In the genomic region with DNA sequence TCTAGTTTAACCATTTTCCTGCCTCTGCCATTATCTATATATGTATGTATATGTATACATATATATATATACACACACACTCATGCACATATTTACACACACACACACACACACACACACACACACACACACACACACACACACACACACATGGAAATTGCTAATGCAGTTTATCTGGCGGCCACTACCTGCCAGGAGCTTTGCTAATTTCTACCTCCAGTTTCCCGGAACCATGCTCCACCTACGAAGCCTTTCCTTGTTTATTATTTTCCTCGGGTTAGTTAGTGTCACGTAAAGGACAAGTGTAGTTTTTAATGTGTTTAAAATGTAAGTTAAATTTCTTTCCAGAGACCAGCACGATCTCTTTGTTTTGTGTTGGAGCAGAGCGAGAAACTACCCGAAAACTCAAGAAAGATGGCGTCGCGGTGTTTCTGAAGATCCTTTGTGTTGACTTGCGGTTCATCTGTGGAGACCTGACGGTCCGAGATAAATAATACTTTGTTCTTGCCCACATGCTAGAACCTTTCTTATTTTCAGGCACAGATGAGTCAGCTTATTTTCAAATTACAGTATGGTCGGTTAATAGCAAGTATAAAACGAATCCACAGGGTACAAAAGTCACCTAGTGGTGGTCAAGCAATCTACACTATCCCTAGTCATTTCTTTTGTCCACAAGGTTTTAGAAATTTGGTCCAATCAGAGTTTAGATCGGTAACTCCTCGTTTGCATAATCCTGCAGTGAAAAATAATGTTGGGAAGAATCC, we compare ENCODE assay signal across 8 mouse cellular contexts. TPM values are rescaled to one million over a fixed set of nuclear protein-coding genes. Genes with fewer than 3 reads are reported as not detected.
DNase-seq lines count a peak whose midpoint lies in the region; ATAC-seq and TF ChIP-seq lines count a peak whose summit lies in the region.

No protein-coding gene starts in this region.

- DNase-seq in layer of hippocampus, adult 2 months (ENCODE audit: low spot score in 2 of 2), result no peak
- no peak for DNase-seq in layer of hippocampus, adult 9-10 months (ENCODE audit: low spot score)
- DNase-seq in c-Kit-positive CD71-positive TER-119-positive erythroid progenitor cells, embryonic 14.5 days (ENCODE audit: low spot score), result peak; percentile 69
- DNase-seq in heart, embryonic 10.5 days (ENCODE audit: low spot score), result no peak
- DNase-seq in kidney, postnatal 4 days, result peak; percentile 44 to 70
- no peak for DNase-seq in layer of hippocampus, adult 9-11 months

- peak overlapping the region; percentile 85 for H3K4me2 ChIP-seq in midbrain, embryonic 16.5 days (ENCODE audit: low read length)

- WGBS in heart, embryonic 10.5 days, result 3% methylated on average over 18 of the region's 18 CpGs
- WGBS in midbrain, embryonic 16.5 days, result 3% methylated on average over 18 of the region's 18 CpGs

- no peaks in the 10 kb centered on the region for H3K9me3 ChIP-seq in E14TG2a.4 (ENCODE audit: low read length)
- H3K9me3 ChIP-seq in heart, embryonic 10.5 days, result no peaks in the 10 kb centered on the region
- H3K9me3 ChIP-seq in midbrain, embryonic 16.5 days (replicated peaks; ENCODE audit: control insufficient read depth, low read length, poor library complexity, severe bottlenecking), result no peaks in the 10 kb centered on the region

- peak overlapping the region; percentile 73 for H3K4me3 ChIP-seq in layer of hippocampus, adult 2 months
- H3K4me3 ChIP-seq in E14TG2a.4 (replicated peaks; ENCODE audit: low read length), result peak overlapping the region; percentile 74
- H3K4me3 ChIP-seq in heart, embryonic 10.5 days, result peak overlapping the region; percentile 55
- H3K4me3 ChIP-seq in midbrain, embryonic 16.5 days (ENCODE audit: low read depth, low read length), result peak overlapping the region; percentile 47

- peak; percentile 57 for ATAC-seq in midbrain, embryonic 16.5 days

- H3K9ac ChIP-seq in midbrain, embryonic 16.5 days (ENCODE audit: low read depth, low read length), result peak overlapping the region; percentile 60

- peaks cover 16% of the 10 kb centered on the region for H3K4me1 ChIP-seq in E14TG2a.4 (replicated peaks; ENCODE audit: low read depth, low read length)
- no peaks in the 10 kb centered on the region for H3K4me1 ChIP-seq in heart, embryonic 10.5 days
- no peaks in the 10 kb centered on the region for H3K4me1 ChIP-seq in midbrain, embryonic 16.5 days (ENCODE audit: control insufficient read depth, insufficient read depth, low read length)

- H3K36me3 ChIP-seq in E14TG2a.4 (ENCODE audit: insufficient read depth, low read length), result no peaks in the 10 kb centered on the region
- H3K36me3 ChIP-seq in heart, embryonic 10.5 days, result no peaks in the 10 kb centered on the region
- no peaks in the 10 kb centered on the region for H3K36me3 ChIP-seq in midbrain, embryonic 16.5 days (ENCODE audit: control insufficient read depth, insufficient read depth, low read length)

- H3K27ac ChIP-seq in layer of hippocampus, adult 2 months, result peak overlapping the region; percentile 97
- H3K27ac ChIP-seq in heart, embryonic 10.5 days, result peak overlapping the region; percentile 95
- peak overlapping the region; percentile 98 for H3K27ac ChIP-seq in midbrain, embryonic 16.5 days (ENCODE audit: low read length)

- no peaks in the 10 kb centered on the region for H3K27me3 ChIP-seq in E14TG2a.4 (ENCODE audit: insufficient read depth, low read length)
- no peaks in the 10 kb centered on the region for H3K27me3 ChIP-seq in heart, embryonic 10.5 days (ENCODE audit: insufficient read depth, poor library complexity, severe bottlenecking)
- no peaks in the 10 kb centered on the region for H3K27me3 ChIP-seq in midbrain, embryonic 16.5 days (ENCODE audit: control insufficient read depth, insufficient read depth, low read depth, low read length)

- TF ChIP-seq CTCF in layer of hippocampus, adult 2 months (conservative IDR thresholded peaks at IDR 0.05), result peak; percentile 81
- peak; percentile 59 for TF ChIP-seq CTCF in E14TG2a.4 (conservative IDR thresholded peaks at IDR 0.05; ENCODE audit: low read length)

RNA-seq across cellular contexts. Expression of a gene that starts 0.7 kb away (rescaled TPM):
- total RNA-seq in layer of hippocampus, adult 2 months (2021), result 10 to 100 TPM; 45.3 to 54.6 TPM
- 3.0 and 3.5 TPM in 2 replicates for polyA plus RNA-seq in heart, embryonic 10.5 days (2016; fragmentation: Nextera tagmentation; extraction: Ambion mirVana)
- polyA plus RNA-seq in midbrain, embryonic 16.5 days (2015; fragmentation: Nextera tagmentation; extraction: Ambion mirVana), result 1.0 and 1.4 TPM in 2 replicates

RNA-seq across cellular contexts. Expression of a gene that starts 8.1 kb away (rescaled TPM):
- 1 to 10 TPM; 6.6 to 7.7 TPM for total RNA-seq in layer of hippocampus, adult 2 months (2021)
- polyA plus RNA-seq in heart, embryonic 10.5 days (2016; fragmentation: Nextera tagmentation; extraction: Ambion mirVana), result 39.9 and 49.4 TPM in 2 replicates
- polyA plus RNA-seq in midbrain, embryonic 16.5 days (2015; fragmentation: Nextera tagmentation; extraction: Ambion mirVana), result 7.7 and 11.6 TPM in 2 replicates

RNA-seq across cellular contexts. Expression of a gene that starts 8.3 kb away (rescaled TPM):
- 10 to 100 TPM; 74.0 to 78.9 TPM for total RNA-seq in layer of hippocampus, adult 2 months (2021)
- polyA plus RNA-seq in heart, embryonic 10.5 days (2016; fragmentation: Nextera tagmentation; extraction: Ambion mirVana), result 2.8 and 4.8 TPM in 2 replicates
- 0.36 and 0.86 TPM in 2 replicates for polyA plus RNA-seq in midbrain, embryonic 16.5 days (2015; fragmentation: Nextera tagmentation; extraction: Ambion mirVana)

RNA-seq across cellular contexts. Expression of a gene that starts 9.8 kb away (rescaled TPM):
- 1 to 10 TPM; 4.6 to 5.5 TPM for total RNA-seq in layer of hippocampus, adult 2 months (2021)
- 0.17 and 0.36 TPM in 2 replicates for polyA plus RNA-seq in heart, embryonic 10.5 days (2016; fragmentation: Nextera tagmentation; extraction: Ambion mirVana)
- 0.07 TPM in 1 of 2 replicates, not detected in the other for polyA plus RNA-seq in midbrain, embryonic 16.5 days (2015; fragmentation: Nextera tagmentation; extraction: Ambion mirVana)

RNA-seq across cellular contexts. Expression of a gene that starts 11.1 kb away (rescaled TPM):
- 10 to 100 TPM; 22.8 to 29.6 TPM for total RNA-seq in layer of hippocampus, adult 2 months (2021)
- polyA plus RNA-seq in heart, embryonic 10.5 days (2016; fragmentation: Nextera tagmentation; extraction: Ambion mirVana), result 1.1 and 1.8 TPM in 2 replicates
- not detected in 2 replicates for polyA plus RNA-seq in midbrain, embryonic 16.5 days (2015; fragmentation: Nextera tagmentation; extraction: Ambion mirVana)

Comparison
In these comparisons a context has a peak if more than half of its experiments do, and no peak if none do; other contexts are left out.
1. DNase-seq: peak in c-Kit-positive CD71-positive TER-119-positive erythroid progenitor cells, embryonic 14.5 days (single experiment) and kidney, postnatal 4 days (2 of 2); none in layer of hippocampus, adult 2 months (0 of 2), layer of hippocampus, adult 9-10 months (single experiment), heart, embryonic 10.5 days (single experiment) and layer of hippocampus, adult 9-11 months (single experiment).
2. Peak in every context shown above with its lines, with median percentiles within 50 percentile points of each other: H3K27ac ChIP-seq and H3K4me3 ChIP-seq.